8 mouse cellular contexts compared by ENCODE assay signal in the genomic region with DNA sequence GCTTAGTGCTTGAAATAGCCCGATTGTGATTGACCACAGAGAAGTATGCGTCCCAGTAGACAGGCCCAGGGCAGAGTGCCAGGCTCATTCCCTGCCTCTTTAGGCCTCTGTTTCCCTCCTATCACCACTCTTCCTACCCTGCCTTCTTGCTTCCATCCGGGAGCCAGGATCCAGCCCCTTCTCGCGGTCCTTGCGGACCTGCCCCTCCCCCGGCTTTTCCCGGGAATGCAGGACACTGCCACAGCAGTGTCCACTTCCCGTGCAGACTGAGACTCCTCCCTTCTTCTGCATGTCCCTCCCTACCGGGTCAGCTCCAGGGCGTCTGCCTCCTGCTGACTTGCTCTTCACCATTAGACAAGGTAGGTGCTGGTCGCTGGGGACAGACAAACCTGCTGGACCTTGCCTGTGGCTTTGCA. TPM values are rescaled to one million over a fixed set of nuclear protein-coding genes. Genes with fewer than 3 reads are reported as not detected.
DNase-seq lines count a peak whose midpoint lies in the region; ATAC-seq lines count a peak whose summit lies in the region.

No protein-coding gene starts in this region.

- no peaks in the 10 kb centered on the region for H3K9me3 ChIP-seq in embryonic facial prominence, embryonic 13.5 days
- H3K9me3 ChIP-seq in hindbrain, embryonic 14.5 days (ENCODE audit: control insufficient read depth, low read length): no peaks in the 10 kb centered on the region
- H3K9me3 ChIP-seq in limb, embryonic 15.5 days: no peaks in the 10 kb centered on the region
- no peaks in the 10 kb centered on the region for H3K9me3 ChIP-seq in neural tube, embryonic 15.5 days (replicated peaks)
- no peaks in the 10 kb centered on the region for H3K9me3 ChIP-seq in forebrain, embryonic 12.5 days

- no peak overlapping the region for H3K4me3 ChIP-seq in embryonic facial prominence, embryonic 13.5 days
- no peak overlapping the region for H3K4me3 ChIP-seq in hindbrain, embryonic 14.5 days (replicated peaks; ENCODE audit: low read length)
- no peak overlapping the region for H3K4me3 ChIP-seq in limb, embryonic 15.5 days
- H3K4me3 ChIP-seq in neural tube, embryonic 15.5 days (replicated peaks): no peak overlapping the region
- H3K4me3 ChIP-seq in forebrain, embryonic 12.5 days (replicated peaks): no peak overlapping the region

- peaks cover 32% of the 10 kb centered on the region for H3K4me1 ChIP-seq in embryonic facial prominence, embryonic 13.5 days
- H3K4me1 ChIP-seq in hindbrain, embryonic 14.5 days (replicated peaks; ENCODE audit: control insufficient read depth, insufficient read depth, low read length): 0 out of 2 replicates have a peak, but pooled peaks cover 4% of the 10 kb centered on the region
- peaks cover 29% of the 10 kb centered on the region for H3K4me1 ChIP-seq in limb, embryonic 15.5 days
- H3K4me1 ChIP-seq in neural tube, embryonic 15.5 days: 0 out of 2 replicates have a peak, but pooled peaks cover 5% of the 10 kb centered on the region
- 0 out of 2 replicates have a peak, but pooled peaks cover 5% of the 10 kb centered on the region for H3K4me1 ChIP-seq in forebrain, embryonic 12.5 days

- H3K27ac ChIP-seq in embryonic facial prominence, embryonic 13.5 days: peak overlapping the region; percentile 39
- no peak overlapping the region for H3K27ac ChIP-seq in hindbrain, embryonic 14.5 days
- no peak overlapping the region for H3K27ac ChIP-seq in limb, embryonic 15.5 days
- H3K27ac ChIP-seq in neural tube, embryonic 15.5 days (replicated peaks): no peak overlapping the region
- H3K27ac ChIP-seq in forebrain, embryonic 12.5 days: no peak overlapping the region

- ATAC-seq in embryonic facial prominence, embryonic 13.5 days (ENCODE audit: insufficient number of reproducible peaks, insufficient read depth, low FRiP score, low TSS enrichment, low read depth): peak; percentile 46; the same call in 1 of the 2 replicates
- peak; percentile 43; the same call in 1 of the 2 replicates for ATAC-seq in hindbrain, embryonic 14.5 days (ENCODE audit: low FRiP score)
- ATAC-seq in limb, embryonic 15.5 days (ENCODE audit: insufficient number of reproducible peaks, low FRiP score, low TSS enrichment, low read depth): peak; percentile 55; the same call in 1 of the 2 replicates
- peak; percentile 53; the same call in 1 of the 2 replicates for ATAC-seq in neural tube, embryonic 15.5 days (ENCODE audit: low FRiP score)
- no peak for ATAC-seq in forebrain, embryonic 12.5 days (ENCODE audit: low FRiP score)

- no peaks in the 10 kb centered on the region for H3K36me3 ChIP-seq in embryonic facial prominence, embryonic 13.5 days
- H3K36me3 ChIP-seq in hindbrain, embryonic 14.5 days (replicated peaks; ENCODE audit: control insufficient read depth, insufficient read depth): no peaks in the 10 kb centered on the region
- no peaks in the 10 kb centered on the region for H3K36me3 ChIP-seq in limb, embryonic 15.5 days
- H3K36me3 ChIP-seq in neural tube, embryonic 15.5 days: no peaks in the 10 kb centered on the region
- no peaks in the 10 kb centered on the region for H3K36me3 ChIP-seq in forebrain, embryonic 12.5 days (replicated peaks)

- WGBS in embryonic facial prominence, embryonic 13.5 days: 14% methylated on average over 12 of the region's 12 CpGs
- 26% methylated on average over 12 of the region's 12 CpGs for WGBS in hindbrain, embryonic 14.5 days
- WGBS in limb, embryonic 15.5 days: 23% methylated on average over 12 of the region's 12 CpGs
- 30% methylated on average over 12 of the region's 12 CpGs for WGBS in neural tube, embryonic 15.5 days
- 20% methylated on average over 12 of the region's 12 CpGs for whole genome bisulfite sequencing in forebrain, embryonic 12.5 days

- peak; percentile 84 to 93 for DNase-seq in adrenal gland, adult (ENCODE audit: inconsistent age in 2 of 2, low spot score in 1 of 2)
- DNase-seq in hindbrain, embryonic 14.5 days (ENCODE audit: low spot score): no peak
- no peak for DNase-seq in cerebellum, adult 18-20 months
- no peak for DNase-seq in layer of hippocampus, postnatal 14 days (ENCODE audit: low spot score in 2 of 2)

- no peak overlapping the region for H3K9ac ChIP-seq in embryonic facial prominence, embryonic 13.5 days
- no peak overlapping the region for H3K9ac ChIP-seq in hindbrain, embryonic 14.5 days
- no peak overlapping the region for H3K9ac ChIP-seq in limb, embryonic 15.5 days
- H3K9ac ChIP-seq in neural tube, embryonic 15.5 days (replicated peaks): no peak overlapping the region
- no peak overlapping the region for H3K9ac ChIP-seq in forebrain, embryonic 12.5 days

- H3K27me3 ChIP-seq in embryonic facial prominence, embryonic 13.5 days: no peaks in the 10 kb centered on the region
- no peaks in the 10 kb centered on the region for H3K27me3 ChIP-seq in hindbrain, embryonic 14.5 days (ENCODE audit: control insufficient read depth, insufficient read depth, low read length)
- no peaks in the 10 kb centered on the region for H3K27me3 ChIP-seq in limb, embryonic 15.5 days
- no peaks in the 10 kb centered on the region for H3K27me3 ChIP-seq in neural tube, embryonic 15.5 days (replicated peaks)
- H3K27me3 ChIP-seq in forebrain, embryonic 12.5 days: no peaks in the 10 kb centered on the region

- H3K4me2 ChIP-seq in embryonic facial prominence, embryonic 13.5 days: peak overlapping the region; percentile 31
- 0 out of 2 replicates have a peak overlapping the region, but pooled peaks have one; percentile 6 for H3K4me2 ChIP-seq in hindbrain, embryonic 14.5 days (replicated peaks)
- peak overlapping the region; percentile 15; the same call in 1 of the 2 replicates for H3K4me2 ChIP-seq in limb, embryonic 15.5 days
- peak overlapping the region; percentile 9; the same call in 1 of the 2 replicates for H3K4me2 ChIP-seq in neural tube, embryonic 15.5 days
- H3K4me2 ChIP-seq in forebrain, embryonic 12.5 days: no peak overlapping the region

RNA-seq across cellular contexts. Expression of a gene that starts 3.4 kb away (rescaled TPM):
- polyA plus RNA-seq in embryonic facial prominence, embryonic 13.5 days (2015; fragmentation: Nextera tagmentation; extraction: Ambion mirVana): 2.4 and 2.7 TPM in 2 replicates
- polyA plus RNA-seq in hindbrain, embryonic 14.5 days (2014; fragmentation: Nextera tagmentation; extraction: Ambion mirVana): 8.8 and 9.1 TPM in 2 replicates
- 2.7 and 6.0 TPM in 2 replicates for polyA plus RNA-seq in limb, embryonic 15.5 days (2015; fragmentation: Nextera tagmentation; extraction: Ambion mirVana)
- polyA plus RNA-seq in neural tube, embryonic 15.5 days (2015; fragmentation: Nextera tagmentation; extraction: Ambion mirVana): 6.9 and 7.7 TPM in 2 replicates
- polyA plus RNA-seq in forebrain, embryonic 12.5 days (2016; fragmentation: Nextera tagmentation; extraction: Ambion mirVana): 1.5 and 2.1 TPM in 2 replicates
- total RNA-seq in layer of hippocampus, postnatal 14 days (2021): 10 to 100 TPM; 12.3 to 16.0 TPM

RNA-seq across cellular contexts. Expression of a gene that starts 33.0 kb away (rescaled TPM):
- 537 and 566 TPM in 2 replicates for polyA plus RNA-seq in embryonic facial prominence, embryonic 13.5 days (2015; fragmentation: Nextera tagmentation; extraction: Ambion mirVana)
- polyA plus RNA-seq in hindbrain, embryonic 14.5 days (2014; fragmentation: Nextera tagmentation; extraction: Ambion mirVana): 521 and 542 TPM in 2 replicates
- 450 and 453 TPM in 2 replicates for polyA plus RNA-seq in limb, embryonic 15.5 days (2015; fragmentation: Nextera tagmentation; extraction: Ambion mirVana)
- 473 and 502 TPM in 2 replicates for polyA plus RNA-seq in neural tube, embryonic 15.5 days (2015; fragmentation: Nextera tagmentation; extraction: Ambion mirVana)
- polyA plus RNA-seq in forebrain, embryonic 12.5 days (2016; fragmentation: Nextera tagmentation; extraction: Ambion mirVana): 617 and 631 TPM in 2 replicates
- total RNA-seq in layer of hippocampus, postnatal 14 days (2021): 100 to 1,000 TPM; 223 to 246 TPM

RNA-seq across cellular contexts. Expression of a gene that starts 33.1 kb away (rescaled TPM):
- 12.4 and 12.8 TPM in 2 replicates for polyA plus RNA-seq in embryonic facial prominence, embryonic 13.5 days (2015; fragmentation: Nextera tagmentation; extraction: Ambion mirVana)
- 10.5 and 12.1 TPM in 2 replicates for polyA plus RNA-seq in hindbrain, embryonic 14.5 days (2014; fragmentation: Nextera tagmentation; extraction: Ambion mirVana)
- polyA plus RNA-seq in limb, embryonic 15.5 days (2015; fragmentation: Nextera tagmentation; extraction: Ambion mirVana): 12.5 and 14.3 TPM in 2 replicates
- polyA plus RNA-seq in neural tube, embryonic 15.5 days (2015; fragmentation: Nextera tagmentation; extraction: Ambion mirVana): 11.1 and 11.6 TPM in 2 replicates
- 12.5 and 13.2 TPM in 2 replicates for polyA plus RNA-seq in forebrain, embryonic 12.5 days (2016; fragmentation: Nextera tagmentation; extraction: Ambion mirVana)
- total RNA-seq in layer of hippocampus, postnatal 14 days (2021): 10 to 100 TPM; 12.9 to 13.5 TPM

RNA-seq across cellular contexts. Expression of a gene that starts 37.7 kb away (rescaled TPM):
- polyA plus RNA-seq in embryonic facial prominence, embryonic 13.5 days (2015; fragmentation: Nextera tagmentation; extraction: Ambion mirVana): 29.1 and 33.0 TPM in 2 replicates
- polyA plus RNA-seq in hindbrain, embryonic 14.5 days (2014; fragmentation: Nextera tagmentation; extraction: Ambion mirVana): 102 and 116 TPM in 2 replicates
- 21.4 and 26.2 TPM in 2 replicates for polyA plus RNA-seq in limb, embryonic 15.5 days (2015; fragmentation: Nextera tagmentation; extraction: Ambion mirVana)
- 57.8 and 63.2 TPM in 2 replicates for polyA plus RNA-seq in neural tube, embryonic 15.5 days (2015; fragmentation: Nextera tagmentation; extraction: Ambion mirVana)
- 79.0 and 84.5 TPM in 2 replicates for polyA plus RNA-seq in forebrain, embryonic 12.5 days (2016; fragmentation: Nextera tagmentation; extraction: Ambion mirVana)
- total RNA-seq in layer of hippocampus, postnatal 14 days (2021): 100 to 1,000 TPM; 203 to 213 TPM

Comparison
In these comparisons a context has a peak if more than half of its experiments do, and no peak if none do; other contexts are left out.
1. DNase-seq: peak in adrenal gland, adult (2 of 2); none in hindbrain, embryonic 14.5 days (single experiment), cerebellum, adult 18-20 months (0 of 2) and layer of hippocampus, postnatal 14 days (0 of 2).